Mouse (Mus musculus) kidney, postnatal 36 days (tissue): ENCODE measurements around the gene C2cd2l.
"Not testable (repeated sequence)": the region's sequence is repeated elsewhere in the genome, so short reads cannot be mapped to it uniquely, and the experiment has no call there.

Source experiments
- DNase-seq, 2 experiments: peaks; one replicate each; pipeline ENCODE4 v3.0.0; 2021 to 2022; ENCODE audit warnings: mixed read lengths in 2 of 2

Gene C2cd2l

GRCm38 (mm10) chr9:44335331-44336092, 15.4 kb upstream of the C2cd2l start:
- peak; percentile 37 to 46 for DNase-seq

- peak; percentile 97 to 100 for DNase-seq
Measured at GRCm38 (mm10) chr9:44334396-44335330, 14.6 kb upstream of the C2cd2l start, which contains the start of gene H2afx. H2afx (plus strand) TSS chr9:44334694.

GRCm38 (mm10) chr9:44332918-44333638, 13.0 kb upstream of the C2cd2l start:
- no peak for DNase-seq

GRCm38 (mm10) chr9:44330736-44331135, 10.7 kb upstream of the C2cd2l start:
- DNase-seq: no peak

- DNase-seq: no peak
Measured at GRCm38 (mm10) chr9:44327926-44328325, 7.8 kb upstream of the C2cd2l start.

GRCm38 (mm10) chr9:44327064-44327711, 7.1 kb upstream of the C2cd2l start:
- peak in 1 of 2 experiments; percentile 57 for DNase-seq

- DNase-seq: peak; percentile 90 to 95
Measured at GRCm38 (mm10) chr9:44326371-44327063, 6.4 kb upstream of the C2cd2l start.

- no peak for DNase-seq
Measured at GRCm38 (mm10) chr9:44325768-44326370, 5.8 kb upstream of the C2cd2l start, which contains the start of gene Dpagt1. Dpagt1 (plus strand) TSS chr9:44326019.

GRCm38 (mm10) chr9:44325032-44325767, 5.1 kb upstream of the C2cd2l start:
- not testable (repeated sequence) for DNase-seq

GRCm38 (mm10) chr9:44324147-44324546, 4.1 kb upstream of the C2cd2l start:
- no peak for DNase-seq

GRCm38 (mm10) chr9:44323656-44324055, 3.6 kb upstream of the C2cd2l start:
- DNase-seq: not testable (repeated sequence)

- DNase-seq: no peak
Measured at GRCm38 (mm10) chr9:44320799-44321133, 681 bp upstream of the C2cd2l start.

GRCm38 (mm10) chr9:44319105-44319886, 789 bp downstream of the C2cd2l start:
- peak in 1 of 2 experiments; percentile 52 for DNase-seq

- peak; percentile 70 to 74 for DNase-seq
Measured at GRCm38 (mm10) chr9:44318826-44319095, 1.3 kb downstream of the C2cd2l start.

GRCm38 (mm10) chr9:44318076-44318825, 1.8 kb downstream of the C2cd2l start:
- peak; percentile 79 to 83 for DNase-seq

- DNase-seq: peak in 1 of 2 experiments; percentile 36
Measured at GRCm38 (mm10) chr9:44317452-44317851, 2.6 kb downstream of the C2cd2l start.

- no peak for DNase-seq
Measured at GRCm38 (mm10) chr9:44314910-44315309, 5.2 kb downstream of the C2cd2l start.

- no peak for DNase-seq
Measured at GRCm38 (mm10) chr9:44314257-44314547, 5.9 kb downstream of the C2cd2l start.
